Mouse (Mus musculus) limb, embryonic 14.5 days (tissue): ENCODE data around the gene Tcf7l2. TPM values are rescaled to one million over a fixed set of nuclear protein-coding genes. Genes with fewer than 3 reads are reported as not detected.
A peak's percentile ranks its signal among the peaks of the same experiment; 100 is the strongest.

Source experiments
- ATAC-seq: fragments of 200-750 bp; cut with Nextera tagmentation; 2 replicates; pipeline ENCODE4 v1.8.0; 2017; ENCODE audit warnings: low read depth, moderate number of reproducible peaks, moderate TSS enrichment; ENCODE audit not compliant: low FRiP score
- DNase-seq: peaks from one replicate; pipeline ENCODE4 v3.0.0-alpha.2; 2015; ENCODE audit warnings: low spot score
- H3K27ac ChIP-seq: fragments of 300-500 bp; sonication (generic); replicated peaks from 2 replicates; pipeline ENCODE4 v1.5.1; 2014; ENCODE audit warnings: low read depth, mild to moderate bottlenecking, low read length, moderate library complexity, mixed read lengths
- H3K27me3 ChIP-seq: fragments of 300-500 bp; sonication (generic); 2 replicates; pipeline ENCODE4 v1.6.1; 2014; ENCODE audit warnings: low read length, mixed read lengths; ENCODE audit not compliant: control insufficient read depth, insufficient read depth
- H3K36me3 ChIP-seq: fragments of 300-500 bp; sonication (generic); 2 replicates; pipeline ENCODE4 v1.6.1; 2014; ENCODE audit warnings: mild to moderate bottlenecking, low read length, moderate library complexity, mixed read lengths; ENCODE audit not compliant: control insufficient read depth, insufficient read depth
- H3K4me1 ChIP-seq: fragments of 300-500 bp; sonication (generic); 2 replicates; pipeline ENCODE4 v1.6.1; 2014; ENCODE audit warnings: antibody characterized with exemption, low read length, mixed read lengths; ENCODE audit not compliant: control insufficient read depth, insufficient read depth
- H3K4me2 ChIP-seq: fragments of 300-500 bp; sonication (generic); replicated peaks from 2 replicates; pipeline ENCODE4 v1.6.1; 2014; ENCODE audit warnings: low read depth, mild to moderate bottlenecking, low read length, moderate library complexity; ENCODE audit not compliant: severe bottlenecking
- H3K4me3 ChIP-seq: fragments of 300-500 bp; sonication (generic); replicated peaks from 2 replicates; pipeline ENCODE4 v1.5.1; 2014; ENCODE audit warnings: low read length
- H3K9ac ChIP-seq: fragments of 300-500 bp; sonication (generic); 2 replicates; pipeline ENCODE4 v1.6.1; 2014; ENCODE audit warnings: mild to moderate bottlenecking, low read depth, low read length, moderate library complexity; ENCODE audit not compliant: severe bottlenecking
- H3K9me3 ChIP-seq: fragments of 300-500 bp; sonication (generic); 2 replicates; pipeline ENCODE4 v1.6.1; 2016; ENCODE audit warnings: low read length; ENCODE audit not compliant: control insufficient read depth
- POLR2A ChIP-seq: fragments of 200-500 bp; IDR thresholded peaks from 2 replicates; pipeline ENCODE4 v1.8.0; 2012; ENCODE audit warnings: inconsistent platforms, mild to moderate bottlenecking, moderate library complexity, borderline replicate concordance; ENCODE audit not compliant: insufficient read depth, insufficient read length; ENCODE audit errors: extremely low read depth
- WGBS: fragments of 180-500 bp; shearing (Covaris S2); extraction: QIAGEN DNeasy Blood & Tissue Kit; methylation state at CpG from one replicate; pipeline ENCODE4 v1.1.7; 2014; 5-methylcytosine and 5-hydroxymethylcytosine counted together
- polyA plus RNA-seq, 2 experiments: library from polyadenylated mRNA; depleted of rRNA in 1 of 2; stranded (reverse) in 1 of 2; unstranded in 1 of 2; fragments of >200 nt; fragmentation: Nextera tagmentation in 1 of 2; extraction: Ambion mirVana in 1 of 2; gene quantifications; 2 replicates each; pipeline versions ENCODE4 v1.2.1 to v1.2.3; 2012 to 2014

Tcf7l2 gene
- polyA plus RNA-seq (2012; rRNA removed), result 51.6 and 64.4 TPM in 2 replicates
- polyA plus RNA-seq (2014; fragmentation: Nextera tagmentation; extraction: Ambion mirVana), result 134 and 151 TPM in 2 replicates

DNA sequence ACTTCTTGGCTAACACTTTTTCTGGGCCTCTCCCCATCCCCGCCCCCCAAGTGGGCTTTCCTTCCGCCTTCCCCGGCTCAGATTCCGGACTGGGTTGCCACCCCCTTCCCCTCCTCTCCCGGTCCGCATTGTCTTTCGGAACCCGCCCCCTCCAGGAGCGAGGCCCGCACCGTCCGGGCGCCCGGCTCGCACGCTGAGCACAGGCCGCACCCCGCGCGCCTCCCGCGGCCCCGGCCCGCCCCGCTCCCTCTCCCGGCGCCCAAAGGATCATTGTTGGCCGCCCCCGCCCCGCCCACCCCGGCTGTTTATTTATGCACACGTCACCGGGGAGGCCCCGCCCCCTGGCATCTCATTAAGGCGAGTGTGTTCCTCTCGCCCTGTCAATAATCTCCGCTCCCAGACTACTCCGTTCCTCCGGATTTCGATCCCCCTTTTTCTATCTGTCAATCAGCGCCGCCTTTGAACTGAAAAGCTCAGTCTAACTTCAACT lies at the start of gene Tcf7l2:
Gene Tcf7l2, plus strand, starts transcription at position 382 of the 490 bp plus-strand sequence.
- Histone ChIP-seq H3K9me3 (no peaks in the 10 kb centered on the region), H3K36me3 (0 out of 2 replicates have a peak, but pooled peaks cover 3% of the 10 kb centered on the region), H3K27ac (peak within 1 kb of the TSS; percentile 99), H3K4me1 (peaks cover 14% of the 10 kb centered on the region), H3K4me3 (peak within 1 kb of the TSS; percentile 84), H3K27me3 (no peaks in the 10 kb centered on the region), H3K9ac (peak within 1 kb of the TSS; percentile 99), H3K4me2 (peak within 1 kb of the TSS; percentile 95)
- 1% methylated on average over 39 of the region's 42 CpGs for WGBS
- TF ChIP-seq POLR2A, result 0 out of 2 replicates have a peak, but pooled peaks have one; percentile 11
- DNase-seq (peak; percentile 95), ATAC-seq (peak; percentile 89)

DNA sequence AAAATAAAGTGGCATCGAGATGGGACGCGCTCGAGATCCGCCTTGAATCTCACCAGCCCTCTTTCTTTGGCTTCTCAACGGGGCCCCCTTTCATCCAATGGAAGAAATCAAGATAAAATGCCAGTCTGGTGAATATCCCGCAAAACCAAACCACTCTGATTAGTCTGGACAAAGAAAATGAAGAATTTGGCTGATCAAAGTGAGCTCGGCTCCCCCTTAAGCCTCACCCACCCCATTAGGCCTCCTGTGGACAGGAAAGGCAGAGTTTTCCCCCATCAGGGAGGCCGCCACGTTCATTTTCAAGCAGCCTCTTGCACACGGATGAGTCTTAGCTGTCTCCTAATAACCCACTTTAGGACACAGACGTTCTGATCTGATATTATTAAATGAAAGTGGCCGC lies 47.0 kb upstream of the Tcf7l2 start:
- ATAC-seq, result no peak

DNA sequence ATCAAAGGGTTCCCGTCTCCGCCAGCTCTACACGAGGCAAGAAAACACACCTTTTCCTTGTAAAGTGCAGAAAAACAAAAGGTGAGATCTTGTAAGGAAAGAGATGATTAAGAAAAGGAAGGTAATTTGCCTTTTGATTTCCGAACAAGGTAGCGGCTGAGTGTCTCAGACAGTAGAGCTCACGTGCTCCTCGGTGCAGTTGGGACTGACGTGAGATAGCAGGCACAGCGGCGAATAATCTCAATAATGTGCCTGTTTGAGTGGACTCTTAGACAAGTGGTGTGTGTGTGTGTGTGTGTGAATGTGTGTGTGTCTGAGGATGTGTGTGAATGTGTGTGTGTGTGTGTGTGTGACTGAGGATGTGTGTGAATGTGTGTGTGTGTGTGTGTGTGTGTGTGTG lies 46.2 kb upstream of the Tcf7l2 start:
- Histone ChIP-seq H3K36me3 (no peaks in the 10 kb centered on the region), H3K27ac (no peak overlapping the region), H3K9me3 (no peaks in the 10 kb centered on the region), H3K27me3 (peaks cover 8% of the 10 kb centered on the region; the same call in 1 of the 2 replicates), H3K4me1 (peaks cover 3% of the 10 kb centered on the region; the same call in 1 of the 2 replicates), H3K4me2 (no peak overlapping the region), H3K4me3 (no peak overlapping the region), H3K9ac (no peak overlapping the region)
- ATAC-seq (no peak), DNase-seq (no peak)
- no peak for TF ChIP-seq POLR2A
- WGBS, result 67% methylated on average over 10 of the region's 10 CpGs

More for the DNA sequence above, 47.0 kb upstream of the Tcf7l2 start:
- DNase-seq, result no peak
- Histone ChIP-seq H3K36me3 (no peaks in the 10 kb centered on the region), H3K9me3 (no peaks in the 10 kb centered on the region), H3K4me3 (no peak overlapping the region), H3K4me2 (no peak overlapping the region), H3K9ac (no peak overlapping the region), H3K27me3 (peaks cover 8% of the 10 kb centered on the region; the same call in 1 of the 2 replicates), H3K27ac (no peak overlapping the region), H3K4me1 (peaks cover 3% of the 10 kb centered on the region; the same call in 1 of the 2 replicates)
- 28% methylated on average over 13 of the region's 13 CpGs for WGBS
- TF ChIP-seq POLR2A, result no peak

DNA sequence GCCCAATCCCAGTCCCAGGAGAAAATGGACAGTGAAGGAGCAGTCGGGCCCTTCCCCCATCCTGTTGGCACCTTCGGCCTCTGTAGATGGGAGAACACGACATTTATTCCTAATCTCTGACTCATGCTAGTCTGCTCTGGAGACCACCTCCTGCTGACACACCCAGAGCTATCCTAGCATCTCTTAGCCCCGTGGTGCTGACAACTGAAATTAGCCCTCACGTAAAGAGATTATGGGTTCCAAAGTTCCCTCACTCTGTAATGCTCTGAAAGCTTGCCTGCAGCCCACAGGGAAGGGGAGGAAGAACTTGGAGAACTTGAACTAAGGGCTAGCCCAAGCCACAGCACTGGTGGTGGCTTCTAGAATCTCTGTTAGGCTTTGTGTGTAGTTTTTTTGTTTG lies 42.7 kb upstream of the Tcf7l2 start:
- Histone ChIP-seq H3K9me3 (no peaks in the 10 kb centered on the region), H3K27me3 (peaks cover 5% of the 10 kb centered on the region; the same call in 1 of the 2 replicates)

DNA sequence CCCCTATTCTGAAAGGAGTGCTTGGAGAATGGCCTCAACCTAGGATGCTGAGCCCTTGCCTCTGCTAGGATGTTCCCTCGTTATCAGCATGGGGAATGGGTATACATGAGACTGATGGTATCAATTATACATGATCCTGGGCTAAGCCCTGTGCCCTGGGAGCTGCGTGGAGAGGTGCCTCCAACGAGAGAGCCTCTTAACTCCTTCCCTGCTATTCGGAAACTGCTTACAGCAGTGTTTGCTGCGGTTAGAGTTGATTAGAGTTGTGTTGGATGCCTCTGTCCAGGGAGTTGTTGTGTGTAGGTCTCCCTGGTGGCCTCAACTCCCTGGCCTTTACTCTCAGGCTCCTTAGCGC lies 41.4 kb upstream of the Tcf7l2 start:
- no peak for TF ChIP-seq POLR2A
- Histone ChIP-seq H3K27ac (no peak overlapping the region), H3K4me1 (no peaks in the 10 kb centered on the region; the same call in 1 of the 2 replicates), H3K4me3 (no peak overlapping the region), H3K27me3 (no peaks in the 10 kb centered on the region; the same call in 1 of the 2 replicates), H3K4me2 (no peak overlapping the region), H3K9me3 (no peaks in the 10 kb centered on the region), H3K9ac (0 out of 2 replicates have a peak overlapping the region, but pooled peaks have one; percentile 7), H3K36me3 (no peaks in the 10 kb centered on the region)
- no peak for DNase-seq
- ATAC-seq, result no peak
- WGBS, result 8% methylated on average over 6 of the region's 6 CpGs

More for the DNA sequence above, 42.7 kb upstream of the Tcf7l2 start:
- Histone ChIP-seq H3K4me2 (no peak overlapping the region), H3K36me3 (no peaks in the 10 kb centered on the region), H3K9ac (no peak overlapping the region), H3K4me1 (no peaks in the 10 kb centered on the region; the same call in 1 of the 2 replicates), H3K27ac (no peak overlapping the region), H3K4me3 (no peak overlapping the region)
- TF ChIP-seq POLR2A, result no peak
- WGBS, result 67% methylated on average over 5 of the region's 5 CpGs
- no peak for ATAC-seq
- DNase-seq, result no peak
